Mouse (Mus musculus): ENCODE data around the gene Rad51b. TPM values are rescaled to one million over a fixed set of nuclear protein-coding genes. Genes with fewer than 3 reads are reported as not detected.
A peak's percentile ranks its signal among the peaks of the same experiment; 100 is the strongest.

Rad51b gene
- total and polyA plus RNA-seq, 2 experiments from 2014 or later, result 1.4 to 1.8 TPM

GRCm38 (mm10) chr12:79613061-79613788, 316.1 kb downstream of the Rad51b start:
- H3K4me1 ChIP-seq (ENCODE audit: control insufficient read depth, insufficient read depth), result peaks cover 36% of the 10 kb centered on the region
- no peak for TF ChIP-seq CTCF (IDR thresholded peaks at IDR 0.05; ENCODE audit: low read depth)
- no peak for TF ChIP-seq EP300 (IDR thresholded peaks at IDR 0.05; ENCODE audit: low read depth)
- no peak overlapping the region for H3K9ac ChIP-seq (replicated peaks; ENCODE audit: low read depth, low read length)
- no peak overlapping the region for H3K4me3 ChIP-seq (ENCODE audit: low read depth, low read length)
- WGBS, result 68% methylated on average over 8 of the region's 8 CpGs
- no peaks in the 10 kb centered on the region for H3K9me3 ChIP-seq (replicated peaks; ENCODE audit: control insufficient read depth, low read length)
- no peak for DNase-seq (ENCODE audit: low spot score)
- H3K4me2 ChIP-seq (ENCODE audit: low read depth, low read length), result no peak overlapping the region
- no peaks in the 10 kb centered on the region for H3K27me3 ChIP-seq (ENCODE audit: control insufficient read depth, insufficient read depth, low read length)
- no peaks in the 10 kb centered on the region for H3K36me3 ChIP-seq (replicated peaks; ENCODE audit: control insufficient read depth, insufficient read depth, low read length)
- peak; percentile 25; the same call in 1 of the 2 replicates for ATAC-seq (ENCODE audit: insufficient read depth, low read depth)
- H3K27ac ChIP-seq (ENCODE audit: low read depth), result peak overlapping the region; percentile 64

- DNase-seq (ENCODE audit: low spot score) (no peak), ATAC-seq (ENCODE audit: insufficient read depth, low read depth) (no peak)
- Histone ChIP-seq H3K27ac (ENCODE audit: low read depth) (0 out of 2 replicates have a peak overlapping the region, but pooled peaks have one; percentile 22), H3K9me3 (replicated peaks; ENCODE audit: control insufficient read depth, low read length) (no peaks in the 10 kb centered on the region), H3K36me3 (replicated peaks; ENCODE audit: control insufficient read depth, insufficient read depth, low read length) (no peaks in the 10 kb centered on the region), H3K27me3 (ENCODE audit: control insufficient read depth, insufficient read depth, low read length) (no peaks in the 10 kb centered on the region), H3K4me1 (ENCODE audit: control insufficient read depth, insufficient read depth) (peaks cover 36% of the 10 kb centered on the region), H3K4me2 (ENCODE audit: low read depth, low read length) (no peak overlapping the region), H3K9ac (replicated peaks; ENCODE audit: low read depth, low read length) (no peak overlapping the region), H3K4me3 (ENCODE audit: low read depth, low read length) (no peak overlapping the region)
- TF ChIP-seq CTCF (IDR thresholded peaks at IDR 0.05; ENCODE audit: low read depth) (no peak), EP300 (IDR thresholded peaks at IDR 0.05; ENCODE audit: low read depth) (no peak)
- WGBS, result 75% methylated on average over 9 of the region's 9 CpGs
These were observed 316.9 kb downstream of the Rad51b start for GRCm38 (mm10) chr12:79613846-79614582.

- no peaks in the 10 kb centered on the region for H3K27me3 ChIP-seq (ENCODE audit: control insufficient read depth, insufficient read depth, low read length)
- DNase-seq (ENCODE audit: low spot score) (no peak), ATAC-seq (ENCODE audit: insufficient read depth, low read depth) (no peak)
- no peak for TF ChIP-seq CTCF (IDR thresholded peaks at IDR 0.05; ENCODE audit: low read depth)
- no peak for TF ChIP-seq EP300 (IDR thresholded peaks at IDR 0.05; ENCODE audit: low read depth)
- no peak overlapping the region for H3K9ac ChIP-seq (replicated peaks; ENCODE audit: low read depth, low read length)
- H3K4me1 ChIP-seq (ENCODE audit: control insufficient read depth, insufficient read depth), result peaks cover 36% of the 10 kb centered on the region
- H3K27ac ChIP-seq (ENCODE audit: low read depth), result peak overlapping the region; percentile 22; the same call in 1 of the 2 replicates
- no peak overlapping the region for H3K4me3 ChIP-seq (ENCODE audit: low read depth, low read length)
- 70% methylated on average over 2 of the region's 2 CpGs for WGBS
- no peaks in the 10 kb centered on the region for H3K36me3 ChIP-seq (replicated peaks; ENCODE audit: control insufficient read depth, insufficient read depth, low read length)
- no peaks in the 10 kb centered on the region for H3K9me3 ChIP-seq (replicated peaks; ENCODE audit: control insufficient read depth, low read length)
- no peak overlapping the region for H3K4me2 ChIP-seq (ENCODE audit: low read depth, low read length)
These were observed 317.5 kb downstream of the Rad51b start for GRCm38 (mm10) chr12:79614583-79614953.

GRCm38 (mm10) chr12:79615717-79616316, 318.7 kb downstream of the Rad51b start:
- Histone ChIP-seq H3K4me3 (ENCODE audit: low read depth, low read length) (no peak overlapping the region), H3K9ac (replicated peaks; ENCODE audit: low read depth, low read length) (no peak overlapping the region), H3K4me2 (ENCODE audit: low read depth, low read length) (no peak overlapping the region), H3K9me3 (replicated peaks; ENCODE audit: control insufficient read depth, low read length) (no peaks in the 10 kb centered on the region), H3K4me1 (ENCODE audit: control insufficient read depth, insufficient read depth) (peaks cover 26% of the 10 kb centered on the region), H3K27me3 (ENCODE audit: control insufficient read depth, insufficient read depth, low read length) (no peaks in the 10 kb centered on the region), H3K36me3 (replicated peaks; ENCODE audit: control insufficient read depth, insufficient read depth, low read length) (no peaks in the 10 kb centered on the region), H3K27ac (ENCODE audit: low read depth) (no peak overlapping the region)
- no peak for DNase-seq (ENCODE audit: low spot score)
- no peak for ATAC-seq (ENCODE audit: insufficient read depth, low read depth)
- TF ChIP-seq CTCF (IDR thresholded peaks at IDR 0.05; ENCODE audit: low read depth), result no peak
- TF ChIP-seq EP300 (IDR thresholded peaks at IDR 0.05; ENCODE audit: low read depth), result no peak
- WGBS, result 79% methylated on average over 5 of the region's 5 CpGs

GRCm38 (mm10) chr12:79619009-79619408, 321.9 kb downstream of the Rad51b start:
- 75% methylated on average over 1 of the region's 1 CpGs for WGBS
- H3K9me3 ChIP-seq (replicated peaks; ENCODE audit: control insufficient read depth, low read length), result no peaks in the 10 kb centered on the region
- no peak overlapping the region for H3K27ac ChIP-seq (ENCODE audit: low read depth)
- H3K9ac ChIP-seq (replicated peaks; ENCODE audit: low read depth, low read length), result no peak overlapping the region
- no peak for TF ChIP-seq EP300 (IDR thresholded peaks at IDR 0.05; ENCODE audit: low read depth)
- peak; percentile 34 for TF ChIP-seq CTCF (IDR thresholded peaks at IDR 0.05; ENCODE audit: low read depth)
- DNase-seq (ENCODE audit: low spot score), result no peak
- ATAC-seq (ENCODE audit: insufficient read depth, low read depth), result no peak
- no peaks in the 10 kb centered on the region for H3K36me3 ChIP-seq (replicated peaks; ENCODE audit: control insufficient read depth, insufficient read depth, low read length)
- no peak overlapping the region for H3K4me3 ChIP-seq (ENCODE audit: low read depth, low read length)
- H3K27me3 ChIP-seq (ENCODE audit: control insufficient read depth, insufficient read depth, low read length), result no peaks in the 10 kb centered on the region
- peaks cover 9% of the 10 kb centered on the region for H3K4me1 ChIP-seq (ENCODE audit: control insufficient read depth, insufficient read depth)
- H3K4me2 ChIP-seq (ENCODE audit: low read depth, low read length), result no peak overlapping the region
